Comparison of ENCODE assay signal across 16 mouse cellular contexts in genomic region chr8:104422313-104422712, GRCm38 (mm10).
"Had no signal": no experiment of that assay in that cellular context is flagged by ENCODE, and none has a peak within 500 bp of the region (broad histone marks: within the 10 kb centered on the region; RNA-seq: fewer than 3 reads in every experiment).

No protein-coding gene starts in this region.

- H3K4me3 ChIP-seq: neural tube, embryonic 13.5 days; neural tube, embryonic 15.5 days; stomach, embryonic 15.5 days had no signal

- H3K9me3 ChIP-seq: neural tube, embryonic 13.5 days; neural tube, embryonic 15.5 days; stomach, embryonic 15.5 days had no signal

- H3K27me3 ChIP-seq: neural tube, embryonic 13.5 days; neural tube, embryonic 15.5 days; stomach, embryonic 15.5 days had no signal

- DNase-seq: retina, postnatal 1 day; right cerebral cortex, adult 18-20 months; right cerebral cortex, postnatal 14 days; right cerebral cortex, postnatal 25 days; right cerebral cortex, postnatal 4 days; spleen, adult 18-20 months; thymus, adult 18-20 months; thymus, adult 2 months; thymus, postnatal 14 days; thymus, postnatal 25 days; thymus, postnatal 36 days; thymus, postnatal 4 days had no signal

- H3K4me1 ChIP-seq: neural tube, embryonic 13.5 days; neural tube, embryonic 15.5 days; stomach, embryonic 15.5 days had no signal

- H3K9ac ChIP-seq: neural tube, embryonic 13.5 days; neural tube, embryonic 15.5 days; stomach, embryonic 15.5 days had no signal

- H3K27ac ChIP-seq: neural tube, embryonic 13.5 days; neural tube, embryonic 15.5 days; stomach, embryonic 15.5 days; stomach, postnatal 0 days had no signal

- H3K4me2 ChIP-seq: neural tube, embryonic 13.5 days; neural tube, embryonic 15.5 days; stomach, embryonic 15.5 days had no signal
